Mouse (Mus musculus): Measurements from ENCODE around the gene Fsd1l. TPM values are rescaled to one million over a fixed set of nuclear protein-coding genes. Genes with fewer than 3 reads are reported as not detected.

Gene Fsd1l
- polyA plus RNA-seq, 1 experiment from 2014 or later: 0.96 TPM

DNA sequence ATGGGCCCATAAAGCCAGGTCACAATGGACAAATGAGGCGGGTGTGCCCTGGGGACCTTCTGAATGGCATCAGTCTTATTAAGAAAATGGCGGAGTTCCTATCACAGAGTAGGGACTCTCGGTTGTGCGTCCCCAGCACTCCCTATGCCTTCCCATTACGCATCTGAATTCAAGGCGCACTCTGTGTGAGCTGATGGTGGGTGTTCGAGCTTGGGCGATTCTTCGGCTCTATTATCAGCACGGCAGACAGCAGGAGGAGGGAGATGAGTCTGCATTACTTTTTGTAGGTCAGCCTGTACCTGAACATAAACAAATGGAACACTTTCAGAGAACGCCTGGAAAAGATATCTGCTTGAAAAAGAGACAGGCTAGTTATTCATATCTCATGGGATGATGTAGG, 39.7 kb upstream of the Fsd1l start:
- Histone ChIP-seq H3K9me3 (ENCODE audit: low read length) (no peaks in the 10 kb centered on the region), H3K36me3 (replicated peaks; ENCODE audit: insufficient read depth, low read length) (no peaks in the 10 kb centered on the region), H3K4me1 (ENCODE audit: insufficient read depth) (peaks cover 11% of the 10 kb centered on the region), H3K9ac (replicated peaks) (no peak overlapping the region), H3K4me3 (ENCODE audit: low read depth, low read length) (no peak overlapping the region), H3K4me2 (ENCODE audit: low read depth, low read length) (no peak overlapping the region), H3K27ac (ENCODE audit: low read depth) (no peak overlapping the region), H3K27me3 (ENCODE audit: insufficient read depth, low read length) (no peaks in the 10 kb centered on the region)
- DNase-seq (no peak), ATAC-seq (no peak)
- TF ChIP-seq CTCF (IDR thresholded peaks at IDR 0.05; ENCODE audit: low read depth) (no peak), EP300 (IDR thresholded peaks at IDR 0.05; ENCODE audit: low read depth) (no peak)
- 80% methylated on average over 11 of the region's 11 CpGs for WGBS (ENCODE audit: insufficient replicate concordance)

DNA sequence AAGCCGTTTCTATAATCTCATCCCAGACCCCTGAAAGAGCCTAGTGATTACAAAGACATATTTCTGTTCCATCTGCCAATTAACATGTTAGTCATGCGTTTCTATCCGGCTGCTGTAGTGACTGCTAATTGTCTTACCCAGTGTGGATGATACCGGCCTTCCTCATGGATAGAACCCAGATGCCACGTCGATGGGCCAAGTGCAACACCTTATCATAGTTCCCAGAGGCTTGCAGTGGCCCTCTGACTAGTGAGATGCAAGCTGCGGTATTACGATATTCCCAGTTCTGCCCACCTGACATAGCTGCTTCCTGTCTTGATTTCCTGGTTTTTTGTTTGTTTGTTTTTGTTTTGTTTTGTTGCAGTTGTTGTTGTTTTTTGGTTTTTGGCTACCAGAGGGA, 39.3 kb upstream of the Fsd1l start:
- H3K9me3 ChIP-seq (ENCODE audit: low read length): no peaks in the 10 kb centered on the region
- H3K36me3 ChIP-seq (replicated peaks; ENCODE audit: insufficient read depth, low read length): no peaks in the 10 kb centered on the region
- peak overlapping the region; percentile 48; the same call in 1 of the 2 replicates for H3K27ac ChIP-seq (ENCODE audit: low read depth)
- WGBS (ENCODE audit: insufficient replicate concordance): 75% methylated on average over 8 of the region's 8 CpGs
- H3K27me3 ChIP-seq (ENCODE audit: insufficient read depth, low read length): no peaks in the 10 kb centered on the region
- no peak for TF ChIP-seq CTCF (IDR thresholded peaks at IDR 0.05; ENCODE audit: low read depth)
- no peak for TF ChIP-seq EP300 (IDR thresholded peaks at IDR 0.05; ENCODE audit: low read depth)
- no peak overlapping the region for H3K4me2 ChIP-seq (ENCODE audit: low read depth, low read length)
- no peak for DNase-seq
- peaks cover 12% of the 10 kb centered on the region for H3K4me1 ChIP-seq (ENCODE audit: insufficient read depth)
- H3K9ac ChIP-seq (replicated peaks): no peak overlapping the region
- ATAC-seq: no peak
- no peak overlapping the region for H3K4me3 ChIP-seq (ENCODE audit: low read depth, low read length)

DNA sequence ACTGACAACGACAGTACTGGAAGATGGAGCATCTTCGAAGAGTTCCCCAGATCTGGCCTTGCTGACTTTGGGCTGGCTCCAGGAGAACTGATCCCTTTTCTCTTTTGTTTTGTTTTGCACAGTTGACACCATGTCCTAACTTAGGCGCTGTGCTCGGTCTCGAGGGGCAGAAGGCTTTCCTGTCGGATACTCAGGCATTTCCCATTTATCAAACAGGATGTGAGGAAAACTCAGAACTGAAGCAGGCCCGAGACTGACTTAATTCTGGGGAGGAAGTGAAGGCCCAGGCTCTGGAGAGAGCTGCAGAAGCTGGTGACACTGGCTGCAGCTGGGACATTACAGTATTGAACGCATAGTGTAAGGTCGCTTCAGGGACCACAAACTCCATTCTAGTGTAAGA, 38.9 kb upstream of the Fsd1l start:
- Histone ChIP-seq H3K9ac (replicated peaks) (no peak overlapping the region), H3K9me3 (ENCODE audit: low read length) (no peaks in the 10 kb centered on the region), H3K36me3 (replicated peaks; ENCODE audit: insufficient read depth, low read length) (no peaks in the 10 kb centered on the region), H3K27me3 (ENCODE audit: insufficient read depth, low read length) (no peaks in the 10 kb centered on the region), H3K4me3 (ENCODE audit: low read depth, low read length) (no peak overlapping the region), H3K27ac (ENCODE audit: low read depth) (peak overlapping the region; percentile 48; the same call in 1 of the 2 replicates), H3K4me2 (ENCODE audit: low read depth, low read length) (no peak overlapping the region), H3K4me1 (ENCODE audit: insufficient read depth) (peaks cover 15% of the 10 kb centered on the region)
- no peak for DNase-seq
- TF ChIP-seq CTCF (IDR thresholded peaks at IDR 0.05; ENCODE audit: low read depth): no peak
- TF ChIP-seq EP300 (IDR thresholded peaks at IDR 0.05; ENCODE audit: low read depth): 0 out of 2 replicates have a peak, but pooled peaks have one; percentile 24
- no peak for ATAC-seq
- WGBS (ENCODE audit: insufficient replicate concordance): 45% methylated on average over 9 of the region's 9 CpGs

DNA sequence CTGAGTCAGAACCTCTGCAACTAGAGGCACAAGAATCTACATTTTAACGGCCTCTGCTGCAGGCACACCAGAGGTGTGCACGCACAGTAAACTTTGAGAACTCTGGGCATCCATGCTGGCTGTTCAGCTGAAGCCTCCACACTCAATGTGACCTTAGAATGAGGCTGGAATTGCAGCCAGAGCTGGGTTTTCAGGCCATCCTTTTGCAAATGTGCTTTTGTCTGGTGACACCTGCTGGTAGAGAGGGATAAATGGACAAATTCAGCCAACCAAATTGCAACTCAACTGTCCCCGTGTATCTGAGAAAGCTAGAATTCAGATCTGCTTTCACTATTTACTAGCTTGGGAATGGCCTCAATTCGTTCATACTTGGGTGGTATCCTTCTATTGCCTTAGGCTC, 37.1 kb upstream of the Fsd1l start:
- no peaks in the 10 kb centered on the region for H3K27me3 ChIP-seq (ENCODE audit: insufficient read depth, low read length)
- no peak for TF ChIP-seq EP300 (IDR thresholded peaks at IDR 0.05; ENCODE audit: low read depth)
- peak; percentile 87 for TF ChIP-seq CTCF (IDR thresholded peaks at IDR 0.05; ENCODE audit: low read depth)
- H3K4me2 ChIP-seq (ENCODE audit: low read depth, low read length): no peak overlapping the region
- H3K9me3 ChIP-seq (ENCODE audit: low read length): no peaks in the 10 kb centered on the region
- peak overlapping the region; percentile 64; the same call in 1 of the 2 replicates for H3K27ac ChIP-seq (ENCODE audit: low read depth)
- ATAC-seq (no peak), DNase-seq (peak; percentile 29)
- no peaks in the 10 kb centered on the region for H3K36me3 ChIP-seq (replicated peaks; ENCODE audit: insufficient read depth, low read length)
- no peak overlapping the region for H3K4me3 ChIP-seq (ENCODE audit: low read depth, low read length)
- no peak overlapping the region for H3K9ac ChIP-seq (replicated peaks)
- 22% methylated on average over 4 of the region's 4 CpGs for WGBS (ENCODE audit: insufficient replicate concordance)
- H3K4me1 ChIP-seq (ENCODE audit: insufficient read depth): peaks cover 15% of the 10 kb centered on the region

DNA sequence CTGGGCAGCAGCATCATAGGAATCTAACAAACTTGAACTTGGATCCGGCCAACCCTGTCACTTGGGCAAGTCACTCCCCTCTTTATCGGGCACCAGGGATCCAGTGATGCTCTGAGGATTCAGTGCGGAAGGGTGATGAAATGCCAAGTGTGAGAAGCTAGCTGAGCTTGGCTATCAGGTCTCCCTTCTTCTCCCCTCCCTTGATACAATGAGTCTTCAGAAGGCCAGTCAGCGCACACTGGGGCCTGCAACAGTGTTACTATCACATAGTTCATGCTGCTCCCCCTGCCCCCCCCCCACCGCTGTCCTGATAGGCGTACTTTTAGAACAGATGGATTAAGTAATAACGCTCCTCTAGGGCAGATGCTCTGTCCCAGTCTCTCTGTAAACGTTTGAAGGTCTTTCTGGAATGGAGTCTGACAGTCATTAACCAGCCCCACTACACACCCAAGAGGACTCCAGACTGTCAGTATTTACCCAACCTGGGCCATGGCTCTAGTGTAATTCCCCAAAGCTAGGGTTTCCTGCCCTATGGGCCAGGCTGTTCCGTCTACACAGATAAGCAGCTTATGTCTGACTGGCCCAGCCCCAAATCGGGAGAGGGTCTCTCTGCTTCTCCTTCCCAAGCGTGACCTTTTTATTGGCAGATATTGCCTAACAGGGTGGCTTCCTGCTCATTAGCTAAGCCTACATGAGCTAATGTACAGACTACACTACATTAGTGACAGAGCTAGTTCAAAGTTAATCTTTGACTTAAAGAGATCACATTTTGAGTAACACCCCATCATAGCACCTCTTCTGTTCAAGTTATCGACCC, 35.8 kb upstream of the Fsd1l start:
- ATAC-seq: peak; percentile 93
- WGBS (ENCODE audit: insufficient replicate concordance): 46% methylated on average over 12 of the region's 12 CpGs
- no peak for TF ChIP-seq CTCF (IDR thresholded peaks at IDR 0.05; ENCODE audit: low read depth)
- TF ChIP-seq EP300 (IDR thresholded peaks at IDR 0.05; ENCODE audit: low read depth): 0 out of 2 replicates have a peak, but pooled peaks have one; percentile 24
- no peaks in the 10 kb centered on the region for H3K27me3 ChIP-seq (ENCODE audit: insufficient read depth, low read length)
- peak overlapping the region; percentile 59 for H3K4me2 ChIP-seq (ENCODE audit: low read depth, low read length)
- no peaks in the 10 kb centered on the region for H3K9me3 ChIP-seq (ENCODE audit: low read length)
- peak overlapping the region; percentile 85 for H3K27ac ChIP-seq (ENCODE audit: low read depth)
- peak overlapping the region; percentile 15; the same call in 1 of the 2 replicates for H3K4me3 ChIP-seq (ENCODE audit: low read depth, low read length)
- DNase-seq: peak; percentile 63
- no peaks in the 10 kb centered on the region for H3K36me3 ChIP-seq (replicated peaks; ENCODE audit: insufficient read depth, low read length)
- peak overlapping the region; percentile 32; the same call in 1 of the 2 replicates for H3K9ac ChIP-seq (replicated peaks)
- H3K4me1 ChIP-seq (ENCODE audit: insufficient read depth): peaks cover 14% of the 10 kb centered on the region

DNA sequence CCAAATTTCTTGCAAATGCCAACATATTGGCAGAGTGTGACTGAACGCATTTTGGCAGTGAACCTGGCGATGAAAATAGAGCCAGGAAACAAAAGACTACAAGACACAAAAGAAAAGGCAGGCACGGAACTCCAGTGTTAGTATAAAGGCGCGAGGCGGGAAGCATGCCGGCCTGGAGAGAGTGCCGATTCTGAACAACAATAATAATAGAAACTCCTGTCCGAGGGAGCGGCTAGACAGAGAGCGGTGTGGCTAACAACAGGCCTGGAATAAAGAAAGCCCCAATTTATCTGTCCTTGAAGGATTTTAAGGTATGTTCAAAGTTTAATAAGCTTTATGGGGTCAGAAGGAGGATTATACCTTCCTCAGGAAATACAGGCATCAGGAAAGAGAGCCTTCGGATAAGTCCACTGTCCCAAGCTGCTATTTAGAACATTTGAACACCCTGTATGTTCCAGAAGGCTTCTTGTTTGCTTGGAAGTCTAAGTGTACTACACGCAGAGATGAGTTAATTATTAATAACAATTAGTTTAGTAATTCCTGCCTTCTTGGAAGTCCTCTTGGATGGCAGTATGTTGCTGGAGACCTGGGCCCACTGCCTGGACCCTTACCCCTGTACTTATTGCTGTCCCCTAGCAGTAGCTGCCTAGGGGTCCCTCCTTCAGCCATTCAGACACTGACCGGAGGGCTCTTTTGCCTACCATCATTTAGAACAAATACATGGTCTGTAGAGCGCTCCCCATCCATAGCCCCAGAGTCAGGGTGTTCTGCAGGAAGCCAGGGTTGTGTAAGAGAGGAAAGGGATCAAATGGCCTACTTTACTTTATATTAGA, 35.0 kb upstream of the Fsd1l start:
- no peaks in the 10 kb centered on the region for H3K36me3 ChIP-seq (replicated peaks; ENCODE audit: insufficient read depth, low read length)
- H3K4me2 ChIP-seq (ENCODE audit: low read depth, low read length): peak overlapping the region; percentile 59
- peaks cover 8% of the 10 kb centered on the region; the same call in 1 of the 2 replicates for H3K4me1 ChIP-seq (ENCODE audit: insufficient read depth)
- no peaks in the 10 kb centered on the region for H3K9me3 ChIP-seq (ENCODE audit: low read length)
- no peaks in the 10 kb centered on the region for H3K27me3 ChIP-seq (ENCODE audit: insufficient read depth, low read length)
- ATAC-seq (peak; percentile 22; the same call in 1 of the 2 replicates), DNase-seq (no peak)
- TF ChIP-seq CTCF (IDR thresholded peaks at IDR 0.05; ENCODE audit: low read depth) (no peak), EP300 (IDR thresholded peaks at IDR 0.05; ENCODE audit: low read depth) (peak; percentile 18; the same call in 1 of the 2 replicates)
- H3K9ac ChIP-seq (replicated peaks): peak overlapping the region; percentile 32; the same call in 1 of the 2 replicates
- peak overlapping the region; percentile 15; the same call in 1 of the 2 replicates for H3K4me3 ChIP-seq (ENCODE audit: low read depth, low read length)
- H3K27ac ChIP-seq (ENCODE audit: low read depth): peak overlapping the region; percentile 85
- 59% methylated on average over 15 of the region's 15 CpGs for WGBS (ENCODE audit: insufficient replicate concordance)
